Mouse (Mus musculus): ENCODE measurements around the gene Slc28a1.

DNA sequence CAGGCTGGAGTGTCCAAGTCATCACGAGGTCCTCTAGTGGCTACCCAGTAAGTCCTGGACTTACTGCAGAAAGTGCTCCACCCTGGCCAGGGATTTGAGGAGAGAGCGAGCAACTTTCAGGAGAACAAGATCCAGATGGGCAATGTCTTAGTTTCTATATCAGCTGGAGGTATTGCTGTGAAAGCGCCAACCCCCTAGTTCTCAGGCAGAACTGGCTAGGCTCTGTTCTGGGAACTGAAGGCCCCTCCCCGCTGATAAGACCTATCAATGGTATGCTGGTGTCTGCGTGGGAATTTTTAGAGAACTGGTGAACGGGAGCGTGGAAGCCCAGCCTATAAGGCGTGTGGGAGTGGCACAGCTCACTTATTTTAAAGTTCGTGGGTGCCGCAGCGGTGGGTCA is 35.2 kb downstream of the Slc28a1 start:
- TF ChIP-seq CTCF (IDR thresholded peaks at IDR 0.05 in 2 of 3, conservative IDR thresholded peaks at IDR 0.05 in 1 of 3; ENCODE audit: control insufficient read depth in 1 of 3, insufficient read depth in 1 of 3, low read depth in 2 of 3, low read length in 3 of 3, poor library complexity in 1 of 3, severe bottlenecking in 1 of 3) (no peak), BHLHE40 (IDR thresholded peaks at IDR 0.05; ENCODE audit: borderline replicate concordance, low read depth, low read length) (no peak), ZKSCAN1 (IDR thresholded peaks at IDR 0.05; ENCODE audit: low read depth, low read length) (no peak), E2F4 (IDR thresholded peaks at IDR 0.05; ENCODE audit: borderline replicate concordance, low read depth, low read length) (no peak), CHD2 (IDR thresholded peaks at IDR 0.05; ENCODE audit: low read length) (no peak), POLR2A (IDR thresholded peaks at IDR 0.05; ENCODE audit: control insufficient read depth in 1 of 2, insufficient read depth in 1 of 2, low read depth in 1 of 2, low read length in 2 of 2, poor library complexity in 1 of 2) (no peak)

Data from MEL (cell line).